12 mouse cellular contexts compared by ENCODE assay signal in the genomic region with DNA sequence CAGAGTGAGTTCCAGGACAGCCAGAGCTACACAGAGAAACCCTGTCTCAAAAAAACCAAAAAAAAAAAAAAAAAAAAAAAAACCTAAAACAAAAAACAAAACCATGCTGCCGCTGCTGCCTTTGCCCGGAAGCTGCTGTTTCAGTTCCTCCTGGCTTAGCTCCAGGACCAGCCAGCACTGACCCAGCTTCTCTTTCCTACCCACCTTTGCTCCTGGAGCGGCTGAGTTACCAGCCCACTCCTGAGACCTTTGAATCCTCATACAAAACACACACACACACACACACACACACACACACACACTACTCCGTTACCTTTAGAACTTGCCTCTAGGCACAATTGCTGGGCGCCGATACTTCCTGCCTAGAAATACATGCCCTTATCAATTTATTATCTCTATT. TPM values are rescaled to one million over a fixed set of nuclear protein-coding genes. Genes with fewer than 3 reads are reported as not detected.
A peak's percentile ranks its signal among the peaks of the same experiment; 100 is the strongest.
DNase-seq lines count a peak whose midpoint lies in the region; ATAC-seq and TF ChIP-seq lines count a peak whose summit lies in the region.
"Had no signal": no experiment of that assay in that cellular context is flagged by ENCODE, and none has a peak within 500 bp of the region (broad histone marks: within the 10 kb centered on the region; RNA-seq: fewer than 3 reads in every experiment).

No protein-coding gene starts in this region.

- 62% methylated on average over 6 of the region's 6 CpGs for WGBS in heart, embryonic 10.5 days
- 16% methylated on average over 6 of the region's 6 CpGs for WGBS in thymus, adult 2 months
- 57% methylated on average over 6 of the region's 6 CpGs for WGBS in stomach, postnatal 0 days

- peaks cover 5% of the 10 kb centered on the region for H3K4me1 ChIP-seq in heart, embryonic 10.5 days
- H3K4me1 ChIP-seq in thymus, adult 2 months (replicated peaks; ENCODE audit: control insufficient read depth, insufficient read depth, low read length) = no peaks in the 10 kb centered on the region; the same call in 1 of the 2 replicates
- H3K4me1 ChIP-seq in stomach, postnatal 0 days (replicated peaks; ENCODE audit: control insufficient read depth, insufficient read depth) = no peaks in the 10 kb centered on the region
- H3K4me1 ChIP-seq: hindbrain, embryonic 15.5 days had no signal

- no peak overlapping the region for H3K4me2 ChIP-seq in stomach, postnatal 0 days (replicated peaks; ENCODE audit: low read depth)
- H3K4me2 ChIP-seq: hindbrain, embryonic 15.5 days had no signal

- no peak overlapping the region for H3K4me3 ChIP-seq in heart, embryonic 10.5 days
- H3K4me3 ChIP-seq in thymus, adult 2 months (ENCODE audit: control insufficient read depth, insufficient read depth, low read length) = peak overlapping the region; percentile 16; the same call in 1 of the 2 replicates
- no peak overlapping the region for H3K4me3 ChIP-seq in stomach, postnatal 0 days (ENCODE audit: low read depth, low read length)
- H3K4me3 ChIP-seq: erythroblast, embryonic 14.5 days; hindbrain, embryonic 15.5 days had no signal

- H3K27me3 ChIP-seq in heart, embryonic 10.5 days (ENCODE audit: insufficient read depth, poor library complexity, severe bottlenecking) = 0 out of 2 replicates have a peak, but pooled peaks cover 4% of the 10 kb centered on the region
- no peaks in the 10 kb centered on the region for H3K27me3 ChIP-seq in thymus, adult 2 months (ENCODE audit: control insufficient read depth, insufficient read depth, low read length)
- no peaks in the 10 kb centered on the region for H3K27me3 ChIP-seq in stomach, postnatal 0 days (ENCODE audit: control insufficient read depth, insufficient read depth, low read length)
- H3K27me3 ChIP-seq: hindbrain, embryonic 15.5 days had no signal

- no peak overlapping the region for H3K27ac ChIP-seq in heart, embryonic 10.5 days
- no peak overlapping the region for H3K27ac ChIP-seq in thymus, adult 2 months (ENCODE audit: control insufficient read depth, insufficient read depth, low read length)
- no peak overlapping the region for H3K27ac ChIP-seq in stomach, postnatal 0 days (replicated peaks)
- H3K27ac ChIP-seq: hindbrain, embryonic 15.5 days had no signal

- H3K9me3 ChIP-seq in heart, embryonic 10.5 days = no peaks in the 10 kb centered on the region
- no peaks in the 10 kb centered on the region for H3K9me3 ChIP-seq in stomach, postnatal 0 days (ENCODE audit: control insufficient read depth, low read length)
- H3K9me3 ChIP-seq: hindbrain, embryonic 15.5 days had no signal

- ATAC-seq in stomach, postnatal 0 days (ENCODE audit: low FRiP score, low TSS enrichment) = no peak

- no peak for TF ChIP-seq POLR2A in thymus, adult 2 months (IDR thresholded peaks at IDR 0.05; ENCODE audit: control insufficient read depth, extremely low read depth, insufficient read depth, low read length, poor library complexity)

- no peaks in the 10 kb centered on the region for H3K36me3 ChIP-seq in heart, embryonic 10.5 days
- H3K36me3 ChIP-seq in thymus, adult 2 months (ENCODE audit: control insufficient read depth, insufficient read depth, low read length) = no peaks in the 10 kb centered on the region
- H3K36me3 ChIP-seq in stomach, postnatal 0 days (ENCODE audit: control insufficient read depth, insufficient read depth, low read length) = no peaks in the 10 kb centered on the region
- H3K36me3 ChIP-seq: hindbrain, embryonic 15.5 days had no signal

- TF ChIP-seq CTCF in thymus, adult 2 months (IDR thresholded peaks at IDR 0.05; ENCODE audit: borderline replicate concordance, control insufficient read depth, extremely low read depth, insufficient read depth, low read length, poor library complexity) = no peak
- TF ChIP-seq CTCF in stomach, postnatal 0 days (IDR thresholded peaks at IDR 0.05; ENCODE audit: low read depth) = no peak

- peak; percentile 49 for DNase-seq in heart, adult 11 months
- DNase-seq in heart, embryonic 10.5 days (ENCODE audit: low spot score) = no peak
- no peak for DNase-seq in thymus, adult 2 months
- DNase-seq in thymus, postnatal 0 days (ENCODE audit: low spot score) = no peak
- peak; percentile 60 to 78 for DNase-seq in kidney, postnatal 25 days
- DNase-seq in stomach, postnatal 0 days (ENCODE audit: low spot score) = peak; percentile 30
- DNase-seq in urinary bladder, postnatal 10 days (ENCODE audit: low spot score) = no peak
- DNase-seq in frontal cortex, postnatal 14 days (ENCODE audit: low spot score in 2 of 2) = no peak
- DNase-seq: adrenal gland, adult 2 months; lung, postnatal 36 days had no signal

- TF ChIP-seq EP300 in stomach, postnatal 0 days (optimal IDR thresholded peaks at IDR 0.05) = no peak

- no peak overlapping the region for H3K9ac ChIP-seq in stomach, postnatal 0 days (ENCODE audit: low read length)
- H3K9ac ChIP-seq: hindbrain, embryonic 15.5 days had no signal

RNA-seq across cellular contexts. Expression of gene Ubl7, which starts 22.7 kb away (rescaled TPM):
- 110 TPM in 2 replicates for polyA plus RNA-seq in heart, embryonic 10.5 days (2016; fragmentation: Nextera tagmentation; extraction: Ambion mirVana)
- polyA plus RNA-seq in thymus, adult 2 months (2012; rRNA removed) = 182 and 201 TPM in 2 replicates
- polyA plus RNA-seq in thymus, postnatal 0 days (2015; fragmentation: Nextera tagmentation; extraction: Ambion mirVana) = 125 and 133 TPM in 2 replicates
- polyA plus RNA-seq in stomach, postnatal 0 days (2015; fragmentation: Nextera tagmentation; extraction: Ambion mirVana) = 93.1 and 94.6 TPM in 2 replicates

RNA-seq across cellular contexts. Expression of gene Arid3b, which starts 51.5 kb away (rescaled TPM):
- 59.7 and 60.2 TPM in 2 replicates for polyA plus RNA-seq in heart, embryonic 10.5 days (2016; fragmentation: Nextera tagmentation; extraction: Ambion mirVana)
- 68.0 and 70.3 TPM in 2 replicates for polyA plus RNA-seq in thymus, adult 2 months (2012; rRNA removed)
- polyA plus RNA-seq in thymus, postnatal 0 days (2015; fragmentation: Nextera tagmentation; extraction: Ambion mirVana) = 26.2 and 27.3 TPM in 2 replicates
- 2.3 and 3.0 TPM in 2 replicates for polyA plus RNA-seq in stomach, postnatal 0 days (2015; fragmentation: Nextera tagmentation; extraction: Ambion mirVana)

RNA-seq across cellular contexts. Expression of gene Sema7a, which starts 51.8 kb away (rescaled TPM):
- polyA plus RNA-seq in heart, embryonic 10.5 days (2016; fragmentation: Nextera tagmentation; extraction: Ambion mirVana) = 0.16 TPM in 1 of 2 replicates, not detected in the other
- 81.6 and 85.6 TPM in 2 replicates for polyA plus RNA-seq in thymus, adult 2 months (2012; rRNA removed)
- 3.4 and 4.0 TPM in 2 replicates for polyA plus RNA-seq in thymus, postnatal 0 days (2015; fragmentation: Nextera tagmentation; extraction: Ambion mirVana)
- polyA plus RNA-seq in stomach, postnatal 0 days (2015; fragmentation: Nextera tagmentation; extraction: Ambion mirVana) = 0.68 and 1.0 TPM in 2 replicates

Comparison
In these comparisons a context has a peak if more than half of its experiments do, and no peak if none do; other contexts are left out.
1. DNase-seq: peak in heart, adult 11 months (single experiment), kidney, postnatal 25 days (2 of 2) and stomach, postnatal 0 days (single experiment); none in heart, embryonic 10.5 days (single experiment), thymus, adult 2 months (single experiment), thymus, postnatal 0 days (single experiment), urinary bladder, postnatal 10 days (single experiment) and frontal cortex, postnatal 14 days (0 of 2).
2. RNA of gene Sema7a, which starts 51.8 kb away (polyA plus RNA-seq): 81.6 to 85.6 TPM in thymus, adult 2 months; 3.4 to 4.0 TPM in thymus, postnatal 0 days, 0.68 to 1.0 TPM in stomach, postnatal 0 days and 0.16 TPM in heart, embryonic 10.5 days; every median in the first group is over 10 times any median in the second.